Mouse (Mus musculus) thymus, adult 2 months (tissue): ENCODE measurements at regions not wholly inside any gene's neighbourhood (a gene's known extent, or its start where the extent isn't known, plus 50 kb on each side); places are given as distances from the start of the nearest gene placed in this dataset.

Experiments used
- CTCF ChIP-seq: fragments of 200-500 bp; IDR thresholded peaks from 2 replicates; pipeline ENCODE4 v1.5.1; 2012; ENCODE audit warnings: mild to moderate bottlenecking, control low read depth, low read length, moderate library complexity, borderline replicate concordance; ENCODE audit not compliant: control insufficient read depth, poor library complexity, insufficient read depth; ENCODE audit errors: extremely low read depth
- POLR2A ChIP-seq: fragments of 200-500 bp; IDR thresholded peaks from 2 replicates; pipeline ENCODE4 v1.6.1; 2012; ENCODE audit warnings: mild to moderate bottlenecking, low read length, control low read depth, moderate library complexity; ENCODE audit not compliant: control insufficient read depth, poor library complexity, insufficient read depth; ENCODE audit errors: extremely low read depth

DNA sequence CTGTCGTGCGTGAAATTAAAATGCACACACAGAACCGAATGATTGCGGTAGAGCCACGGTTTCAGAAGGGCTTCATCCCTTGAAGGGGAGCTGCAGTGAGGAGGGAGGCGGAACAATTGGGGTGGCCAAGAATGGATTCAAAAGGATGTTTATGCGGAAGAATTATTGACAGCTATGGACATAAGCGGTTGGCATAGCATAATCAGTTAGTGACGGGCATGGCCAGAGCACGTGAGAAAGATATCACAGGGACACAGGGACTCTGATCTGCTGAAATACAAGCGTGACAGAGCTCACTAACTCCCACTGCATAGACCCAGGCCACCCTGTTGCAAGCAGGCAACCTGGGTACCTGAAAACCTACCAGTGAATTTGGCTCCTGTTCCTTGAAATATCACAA is 63.2 kb upstream of the Psmd7 start:
- TF ChIP-seq POLR2A (no peak), CTCF (no peak)
